Mouse (Mus musculus) ES-E14 (cell line): ENCODE results near the gene Gm28729. TPM values are rescaled to one million over a fixed set of nuclear protein-coding genes. Genes with fewer than 3 reads are reported as not detected.

Experiments used
- DNase-seq: peaks from one replicate; pipeline ENCODE4 v3.0.0-alpha.2; 2013; ENCODE audit warnings: low read depth, low spot score
- H3K27ac ChIP-seq: 2 replicates; pipeline ENCODE4 v1.5.1; 2012; ENCODE audit warnings: low read depth, mild to moderate bottlenecking, low read length, moderate library complexity, mixed read lengths; ENCODE audit not compliant: poor library complexity, insufficient read depth, severe bottlenecking
- H3K36me3 ChIP-seq: 2 replicates; pipeline ENCODE4 v1.6.1; 2012; ENCODE audit warnings: mild to moderate bottlenecking, low read length, moderate library complexity, mixed read lengths; ENCODE audit not compliant: control insufficient read depth, poor library complexity, insufficient read depth, severe bottlenecking
- H3K4me1 ChIP-seq, 2 experiments: fragments of 150-350 bp in 1 of 2; sonication (generic) in 1 of 2; 2 replicates each; pipeline ENCODE4 v1.6.1; 2012; ENCODE audit warnings: low read length in 2 of 2, mild to moderate bottlenecking in 1 of 2, mixed read lengths in 1 of 2; ENCODE audit not compliant: control insufficient read depth in 2 of 2, insufficient read depth in 2 of 2, poor library complexity in 1 of 2
- H3K4me3 ChIP-seq, 2 experiments: fragments of 150-350 bp in 1 of 2; sonication (generic) in 1 of 2; 2 replicates each; pipeline ENCODE4 v1.5.1; 2012; ENCODE audit warnings: low read length in 2 of 2, low read depth in 1 of 2, mild to moderate bottlenecking in 1 of 2, mixed read lengths in 1 of 2; ENCODE audit not compliant: insufficient read depth in 1 of 2, poor library complexity in 1 of 2, severe bottlenecking in 1 of 2
- H3K9ac ChIP-seq: 2 replicates; pipeline ENCODE4 v1.6.1; 2012; ENCODE audit warnings: low read depth, mild to moderate bottlenecking, low read length, mixed read lengths; ENCODE audit not compliant: poor library complexity, insufficient read depth, severe bottlenecking
- H3K9me3 ChIP-seq: fragments of 150-350 bp; sonication (generic); 2 replicates; pipeline ENCODE4 v1.6.1; 2012; ENCODE audit warnings: low read depth, mild to moderate bottlenecking, low read length; ENCODE audit not compliant: control insufficient read depth, insufficient read depth
- CHD2 ChIP-seq: IDR thresholded peaks from 2 replicates; pipeline ENCODE4 v1.6.1; 2014; ENCODE audit warnings: mild to moderate bottlenecking, low read depth, low read length, inconsistent platforms
- HCFC1 ChIP-seq: IDR thresholded peaks from 2 replicates; pipeline ENCODE4 v1.6.1; 2012; ENCODE audit warnings: low read length, inconsistent platforms, borderline replicate concordance; ENCODE audit not compliant: insufficient read depth
- MAFK ChIP-seq: IDR thresholded peaks from 2 replicates; pipeline ENCODE4 v1.6.1; 2014; ENCODE audit warnings: mild to moderate bottlenecking, low read depth, low read length, inconsistent platforms; ENCODE audit not compliant: insufficient read depth
- ZC3H11A ChIP-seq: IDR thresholded peaks from 2 replicates; pipeline ENCODE4 v1.6.1; 2012; ENCODE audit warnings: low read depth, mild to moderate bottlenecking, inconsistent platforms, low read length, borderline replicate concordance
- ZNF384 ChIP-seq: IDR thresholded peaks from 2 replicates; pipeline ENCODE4 v1.6.1; 2012; ENCODE audit warnings: low read depth, low read length, inconsistent platforms
- in situ Hi-C, 2 experiments: fragments of 600-800 bp; cut with MboI; formaldehyde crosslinking; loops; one replicate each; pipeline ENCODE4 v1.15.1; 2025; ENCODE audit warnings: low sequenced_read_pairs in 2 of 2, inconsistent platforms in 1 of 2; ENCODE audit not compliant: unreplicated experiment in 2 of 2
- total RNA-seq: library from RNA; depleted of rRNA; stranded (reverse); fragments of 300-350 nt; gene quantifications from 2 replicates; pipeline ENCODE4 v1.2.3, GENCODE M21; 2012; rRNA removed

Gm28729 gene
- total RNA-seq = 0.32 and 0.40 TPM in 2 replicates

DNA sequence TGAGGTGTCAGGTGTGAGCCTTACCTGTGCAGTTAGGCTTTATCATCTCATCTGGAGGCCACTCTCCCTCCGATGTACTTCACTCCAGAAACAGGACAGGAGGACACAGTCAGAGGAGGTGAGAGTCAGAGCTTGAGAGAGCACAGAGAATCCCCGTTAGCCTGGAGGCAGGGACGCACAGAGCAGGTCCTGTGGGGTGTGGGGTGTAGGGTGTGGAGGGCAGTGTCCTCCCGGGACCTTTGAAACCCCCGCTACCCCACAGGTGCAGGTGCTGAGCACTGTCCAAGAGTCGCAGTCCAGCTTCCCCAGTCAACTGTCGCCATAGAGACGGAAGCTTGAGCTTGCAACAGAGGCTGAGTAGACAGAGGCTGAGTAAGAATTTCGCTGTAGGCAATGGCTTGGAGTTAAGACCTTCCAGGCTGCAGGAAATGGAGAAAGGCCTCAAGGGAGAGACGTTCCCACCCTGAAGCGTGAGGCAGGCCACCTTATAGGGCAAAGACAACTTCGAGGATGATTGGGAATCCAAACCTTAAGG lies at the start of gene Gm28729:
TSS of gene Gm28729 (minus strand) at position 293 of the 535 bp plus-strand sequence.
- Histone ChIP-seq H3K27ac (no peak within 1 kb of the TSS), H3K4me3 (no peak within 1 kb of the TSS), H3K9ac (no peak within 1 kb of the TSS), H3K4me1 (peaks cover 6 to 11% of the 10 kb centered on the region in 2 experiments; a peak in 3 of 4 replicates), H3K9me3 (no peaks in the 10 kb centered on the region), H3K36me3 (no peaks in the 10 kb centered on the region)
- in situ Hi-C loops = no loop called here
- DNase-seq = no peak
- TF ChIP-seq MAFK (no peak), CHD2 (no peak), ZC3H11A (no peak), HCFC1 (no peak), ZNF384 (no peak)

DNA sequence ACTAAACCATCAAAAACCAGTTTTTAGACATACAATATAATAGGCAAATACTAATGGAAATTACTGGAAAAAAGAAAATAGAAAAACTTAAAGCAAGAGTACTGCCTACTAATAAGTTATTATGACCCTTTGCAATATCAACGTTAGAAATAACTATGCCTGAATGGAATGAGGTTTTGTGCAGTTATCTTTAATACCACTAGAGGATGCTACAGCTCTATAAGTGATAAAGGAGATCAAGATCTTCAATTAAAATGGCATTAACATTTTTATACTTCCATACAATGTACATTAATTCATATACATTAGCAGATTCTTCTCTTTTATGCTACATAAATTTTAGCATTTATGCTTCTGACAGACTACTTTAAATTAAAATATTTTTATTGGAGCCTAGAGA lies 48.2 kb upstream of the Gm28729 start:
- H3K9ac ChIP-seq = no peak overlapping the region
- TF ChIP-seq ZC3H11A (peak; percentile 61), ZNF384 (no peak), MAFK (no peak)
- H3K4me1 ChIP-seq = no peaks in the 10 kb centered on the region
- DNase-seq = no peak
- H3K27ac ChIP-seq = no peak overlapping the region
- no peak overlapping the region for H3K4me3 ChIP-seq
- in situ Hi-C loops = loop anchor here in 1 of 2 experiments (10.0 kb wide), 1 partner anchor 242 kb away; no protein-coding TSS in a partner anchor
- H3K9me3 ChIP-seq = no peaks in the 10 kb centered on the region
- no peaks in the 10 kb centered on the region; the same call in none of the 2 replicates for H3K36me3 ChIP-seq

DNA sequence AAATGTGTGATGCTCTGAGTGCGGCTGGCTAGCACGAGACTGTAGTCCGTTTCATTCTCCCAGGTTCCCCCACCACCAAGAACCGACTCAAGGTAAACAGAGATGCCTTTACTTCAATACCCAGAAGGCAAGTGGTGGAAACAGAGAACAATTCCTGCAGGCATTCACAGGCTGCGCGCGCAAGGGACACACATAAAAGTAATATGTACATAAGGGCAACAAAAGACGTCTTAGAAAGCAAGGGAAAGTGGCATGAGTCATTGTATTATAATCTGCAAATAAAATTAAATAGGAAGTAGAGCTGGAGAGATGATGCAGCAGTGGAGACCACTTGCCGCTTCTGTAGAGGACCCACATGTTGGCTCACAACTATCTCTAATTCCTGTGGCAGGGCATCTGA lies 47.7 kb upstream of the Gm28729 start:
- in situ Hi-C loops = loop anchor here in 1 of 2 experiments (10.0 kb wide), 1 partner anchor 242 kb away; no protein-coding TSS in a partner anchor
- no peak overlapping the region for H3K27ac ChIP-seq

GRCm38 (mm10) chr9:96566470-96566996 lies 41.5 kb upstream of the Gm28729 start:
- in situ Hi-C loops = no loop called here
- H3K36me3 ChIP-seq = no peaks in the 10 kb centered on the region; the same call in 1 of the 2 replicates
- no peak for DNase-seq
- no peak overlapping the region for H3K9ac ChIP-seq
- no peak overlapping the region for H3K4me3 ChIP-seq
- TF ChIP-seq HCFC1 (no peak), ZNF384 (no peak)
- no peaks in the 10 kb centered on the region for H3K9me3 ChIP-seq
- no peaks in the 10 kb centered on the region for H3K4me1 ChIP-seq
- no peak overlapping the region for H3K27ac ChIP-seq

More for the DNA sequence above, 47.7 kb upstream of the Gm28729 start:
- TF ChIP-seq MAFK = no peak
- no peak for TF ChIP-seq HCFC1
- TF ChIP-seq ZNF384 = no peak
- no peak for TF ChIP-seq CHD2
- no peak for TF ChIP-seq ZC3H11A
- Histone ChIP-seq H3K4me1 (no peaks in the 10 kb centered on the region), H3K4me3 (no peak overlapping the region), H3K9ac (no peak overlapping the region), H3K36me3 (no peaks in the 10 kb centered on the region; the same call in none of the 2 replicates), H3K9me3 (no peaks in the 10 kb centered on the region)
- no peak for DNase-seq

DNA sequence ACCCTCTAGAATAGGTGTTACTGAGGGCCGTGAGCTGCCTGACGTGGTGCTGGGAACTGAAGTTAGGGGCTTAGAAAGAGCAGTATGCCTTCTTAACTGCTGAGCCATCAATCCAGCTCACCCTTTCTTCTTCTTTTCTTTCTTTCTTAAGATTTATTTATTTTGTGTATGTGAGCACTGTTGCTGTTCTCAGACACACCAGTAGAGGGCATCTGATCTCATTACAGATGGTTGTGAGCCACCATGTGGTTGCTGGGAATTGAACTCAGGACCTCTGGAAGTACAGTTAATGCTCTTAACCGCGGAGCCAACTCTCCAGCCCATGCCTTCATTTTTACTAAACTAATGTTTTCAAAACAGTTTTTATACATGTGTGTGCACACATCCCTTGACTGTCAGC lies 38.4 kb upstream of the Gm28729 start:
- H3K4me3 ChIP-seq = no peak overlapping the region
- H3K9me3 ChIP-seq = no peaks in the 10 kb centered on the region
- in situ Hi-C loops = no loop called here
- H3K36me3 ChIP-seq = peaks cover 2% of the 10 kb centered on the region; the same call in 1 of the 2 replicates
- H3K4me1 ChIP-seq = no peaks in the 10 kb centered on the region
- H3K27ac ChIP-seq = no peak overlapping the region
- TF ChIP-seq ZC3H11A = no peak
- no peak for TF ChIP-seq HCFC1
- TF ChIP-seq CHD2 = no peak
- no peak for TF ChIP-seq ZNF384
- TF ChIP-seq MAFK = no peak
- DNase-seq = no peak
- H3K9ac ChIP-seq = no peak overlapping the region
